Mouse (Mus musculus): ENCODE results near the gene Vps33b.

DNA sequence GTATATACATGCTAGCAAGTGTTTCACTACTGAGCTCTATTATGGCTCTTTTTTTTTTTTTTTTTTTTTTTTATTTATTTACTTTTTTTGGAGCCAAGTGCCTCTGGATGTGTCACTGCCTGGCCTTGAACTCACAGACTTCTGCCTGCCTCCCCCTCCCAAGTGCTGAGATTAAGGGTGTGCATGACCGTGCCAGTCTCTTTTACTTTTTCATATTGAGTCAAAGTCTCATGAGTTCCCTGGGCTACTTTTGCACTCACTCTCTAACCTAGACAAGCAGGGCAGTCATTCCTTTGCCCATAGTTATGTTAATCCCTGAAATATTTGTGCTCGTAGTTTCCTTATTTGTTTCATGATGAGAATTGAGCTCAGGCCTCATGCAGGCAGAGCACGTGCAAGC lies 12.2 kb downstream of the Vps33b start:
- TF ChIP-seq FLI1 (IDR thresholded peaks at IDR 0.05; ENCODE audit: low read length), result no peak
- no peak for TF ChIP-seq GATA1 (IDR thresholded peaks at IDR 0.05; ENCODE audit: borderline replicate concordance, low read length)

Measured in megakaryocyte, embryonic 14.5 days (primary cell).